Mouse (Mus musculus): ENCODE measurements around the gene Faap100. TPM values are rescaled to one million over a fixed set of nuclear protein-coding genes. Genes with fewer than 3 reads are reported as not detected.

The Faap100 gene
- polyA plus RNA-seq, 1 experiment from 2014 or later, result 9.7 TPM

DNA sequence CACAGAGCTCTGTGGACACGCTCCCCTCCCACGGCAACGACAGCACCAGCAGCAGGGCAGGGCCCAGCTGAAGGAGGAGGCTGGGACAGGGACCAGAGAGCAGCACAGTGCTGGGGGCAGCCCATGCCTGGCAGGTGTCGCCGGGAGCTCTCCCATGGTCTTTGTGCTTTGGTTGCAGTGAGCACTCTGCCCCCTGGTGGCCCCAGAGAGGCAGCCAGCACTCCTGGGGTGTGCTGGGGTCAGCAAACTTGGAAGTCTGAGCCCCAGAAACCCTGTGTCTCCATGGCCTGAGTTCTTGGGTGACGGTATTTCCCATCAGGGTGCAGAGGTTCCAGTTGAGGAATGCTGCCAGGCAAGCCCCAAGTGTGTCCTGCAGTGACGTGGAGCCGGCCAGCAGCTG is 8.9 kb downstream of the Faap100 start:
- peak; percentile 63 for ATAC-seq
- no peak overlapping the region for H3K9ac ChIP-seq (ENCODE audit: low read depth, low read length)
- peak; percentile 91 for TF ChIP-seq CTCF (IDR thresholded peaks at IDR 0.05; ENCODE audit: low read depth)
- H3K4me1 ChIP-seq (replicated peaks; ENCODE audit: control insufficient read depth, insufficient read depth, low read length), result no peaks in the 10 kb centered on the region
- H3K4me2 ChIP-seq (replicated peaks; ENCODE audit: low read depth), result no peak overlapping the region
- WGBS, result 32% methylated on average over 8 of the region's 8 CpGs
- no peaks in the 10 kb centered on the region for H3K27me3 ChIP-seq (replicated peaks; ENCODE audit: control insufficient read depth, insufficient read depth, low read length)
- peaks cover 40% of the 10 kb centered on the region for H3K36me3 ChIP-seq (ENCODE audit: control insufficient read depth, insufficient read depth)
- no peaks in the 10 kb centered on the region for H3K9me3 ChIP-seq (ENCODE audit: control insufficient read depth)
- no peak overlapping the region for H3K4me3 ChIP-seq (ENCODE audit: low read depth, low read length)
- H3K27ac ChIP-seq (ENCODE audit: low read depth, low read length), result no peak overlapping the region

DNA sequence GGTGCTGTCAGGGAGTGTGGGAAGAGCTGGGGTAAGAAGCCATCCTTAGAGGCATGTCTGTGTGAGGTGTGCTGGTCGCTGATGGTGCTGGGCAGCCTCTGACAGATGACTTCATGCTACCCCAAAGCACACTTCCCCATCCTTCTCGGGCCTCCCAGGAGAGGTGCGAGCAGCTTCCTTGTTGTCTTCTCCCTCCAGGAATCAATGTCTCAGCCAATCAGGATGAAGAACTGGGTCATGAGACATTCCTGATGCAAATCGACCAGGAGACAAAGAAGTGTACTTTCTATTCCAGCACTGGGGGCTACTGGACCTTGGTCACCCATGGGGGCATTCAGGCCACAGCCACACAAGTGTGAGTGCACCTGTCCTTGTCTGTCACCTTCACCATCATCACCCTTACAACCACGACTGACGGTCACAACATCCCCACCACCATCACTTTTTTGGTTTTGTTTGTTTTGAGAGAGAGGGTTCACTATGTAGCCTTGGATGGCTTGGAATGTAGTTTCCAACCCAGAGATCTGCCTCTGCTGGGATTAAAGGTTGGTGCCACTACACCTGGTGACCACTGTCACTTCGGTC is 12.0 kb downstream of the Faap100 start:
- no peak for TF ChIP-seq CTCF (IDR thresholded peaks at IDR 0.05; ENCODE audit: low read depth)
- Histone ChIP-seq H3K9me3 (ENCODE audit: control insufficient read depth) (no peaks in the 10 kb centered on the region), H3K4me2 (replicated peaks; ENCODE audit: low read depth) (no peak overlapping the region), H3K4me3 (ENCODE audit: low read depth, low read length) (no peak overlapping the region), H3K9ac (ENCODE audit: low read depth, low read length) (no peak overlapping the region), H3K36me3 (ENCODE audit: control insufficient read depth, insufficient read depth) (peaks cover 12% of the 10 kb centered on the region; the same call in 1 of the 2 replicates), H3K27me3 (replicated peaks; ENCODE audit: control insufficient read depth, insufficient read depth, low read length) (no peaks in the 10 kb centered on the region), H3K27ac (ENCODE audit: low read depth, low read length) (no peak overlapping the region), H3K4me1 (replicated peaks; ENCODE audit: control insufficient read depth, insufficient read depth, low read length) (no peaks in the 10 kb centered on the region)
- 32% methylated on average over 7 of the region's 7 CpGs for WGBS
- no peak for ATAC-seq

DNA sequence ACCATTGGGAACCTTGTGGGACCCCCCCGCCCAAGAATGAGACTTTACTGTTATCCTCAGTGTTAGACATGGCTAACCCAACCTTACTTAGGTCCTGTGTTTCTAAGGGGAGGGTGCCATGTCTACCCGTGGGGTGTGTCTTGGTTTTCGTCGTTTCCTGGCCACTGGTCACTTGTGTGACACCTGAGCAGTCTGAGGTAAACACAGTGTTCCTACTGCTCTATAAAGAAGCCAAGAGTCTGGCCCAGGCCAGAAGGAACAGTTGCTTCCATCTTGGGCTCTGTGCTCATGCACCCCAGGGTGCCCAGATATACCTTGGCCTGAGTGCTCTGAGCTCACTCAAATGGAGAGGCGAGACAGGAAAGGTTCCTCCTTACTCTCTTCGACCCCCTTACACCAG is 15.7 kb downstream of the Faap100 start:
- no peak for TF ChIP-seq CTCF (IDR thresholded peaks at IDR 0.05; ENCODE audit: low read depth)
- no peak overlapping the region for H3K4me2 ChIP-seq (replicated peaks; ENCODE audit: low read depth)
- ATAC-seq, result no peak
- no peak overlapping the region for H3K9ac ChIP-seq (ENCODE audit: low read depth, low read length)
- no peak overlapping the region for H3K27ac ChIP-seq (ENCODE audit: low read depth, low read length)
- 80% methylated on average over 6 of the region's 6 CpGs for WGBS
- no peaks in the 10 kb centered on the region for H3K9me3 ChIP-seq (ENCODE audit: control insufficient read depth)
- H3K27me3 ChIP-seq (replicated peaks; ENCODE audit: control insufficient read depth, insufficient read depth, low read length), result no peaks in the 10 kb centered on the region
- no peaks in the 10 kb centered on the region for H3K4me1 ChIP-seq (replicated peaks; ENCODE audit: control insufficient read depth, insufficient read depth, low read length)
- no peaks in the 10 kb centered on the region for H3K36me3 ChIP-seq (ENCODE audit: control insufficient read depth, insufficient read depth)
- H3K4me3 ChIP-seq (ENCODE audit: low read depth, low read length), result no peak overlapping the region

DNA sequence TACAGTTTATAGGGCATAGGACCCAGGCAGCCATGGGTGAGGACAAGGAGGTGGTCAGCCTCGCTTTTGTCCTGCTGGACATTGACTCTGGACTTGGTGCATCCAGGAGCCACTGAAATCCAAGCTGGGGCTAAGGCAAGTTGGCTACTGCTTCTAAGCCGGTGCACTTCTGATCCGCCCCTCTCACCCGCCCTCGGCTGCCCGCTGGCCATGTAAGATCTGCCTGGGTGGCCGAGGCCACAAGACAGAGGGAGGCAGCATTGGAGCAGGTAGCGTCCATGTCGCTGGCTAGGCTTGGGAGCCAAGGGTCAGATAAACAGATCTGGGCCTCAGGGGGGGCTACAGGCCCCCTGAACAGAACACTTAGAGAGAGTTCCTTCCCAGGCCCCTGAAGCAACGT is 17.3 kb downstream of the Faap100 start, which contains the start of gene Fscn2:
Gene Fscn2 (plus strand): TSS at position 240 of the 400 bp plus-strand sequence.
- Histone ChIP-seq H3K9ac (ENCODE audit: low read depth, low read length) (no peak within 1 kb of the TSS), H3K27ac (ENCODE audit: low read depth, low read length) (no peak within 1 kb of the TSS), H3K4me3 (ENCODE audit: low read depth, low read length) (no peak within 1 kb of the TSS), H3K9me3 (ENCODE audit: control insufficient read depth) (no peaks in the 10 kb centered on the region), H3K27me3 (replicated peaks; ENCODE audit: control insufficient read depth, insufficient read depth, low read length) (no peaks in the 10 kb centered on the region), H3K4me1 (replicated peaks; ENCODE audit: control insufficient read depth, insufficient read depth, low read length) (no peaks in the 10 kb centered on the region), H3K4me2 (replicated peaks; ENCODE audit: low read depth) (no peak within 1 kb of the TSS), H3K36me3 (ENCODE audit: control insufficient read depth, insufficient read depth) (no peaks in the 10 kb centered on the region)
- ATAC-seq, result no peak
- 79% methylated on average over 10 of the region's 10 CpGs for whole genome bisulfite sequencing
- TF ChIP-seq CTCF (IDR thresholded peaks at IDR 0.05; ENCODE audit: low read depth), result no peak

DNA sequence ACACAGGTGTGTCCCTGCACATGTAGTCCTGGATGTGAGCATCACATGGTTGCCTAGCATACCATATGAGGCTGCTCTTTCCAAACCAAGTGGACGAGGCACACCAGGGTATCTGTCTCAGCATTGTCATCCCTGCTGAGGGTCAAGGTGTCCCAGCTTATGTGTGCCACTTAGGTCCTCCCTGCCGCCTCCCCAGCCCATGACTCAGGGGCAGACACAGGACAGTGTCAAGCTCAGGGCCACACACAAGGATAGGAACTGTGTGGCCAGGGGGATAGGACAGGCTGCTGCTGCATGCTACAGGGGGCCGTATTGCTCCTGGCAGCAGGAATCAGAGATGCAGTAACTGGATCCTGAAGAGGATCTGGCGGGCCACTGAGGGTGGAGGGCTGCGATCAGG is 17.8 kb downstream of the Faap100 start:
- no peaks in the 10 kb centered on the region for H3K9me3 ChIP-seq (ENCODE audit: control insufficient read depth)

DNA sequence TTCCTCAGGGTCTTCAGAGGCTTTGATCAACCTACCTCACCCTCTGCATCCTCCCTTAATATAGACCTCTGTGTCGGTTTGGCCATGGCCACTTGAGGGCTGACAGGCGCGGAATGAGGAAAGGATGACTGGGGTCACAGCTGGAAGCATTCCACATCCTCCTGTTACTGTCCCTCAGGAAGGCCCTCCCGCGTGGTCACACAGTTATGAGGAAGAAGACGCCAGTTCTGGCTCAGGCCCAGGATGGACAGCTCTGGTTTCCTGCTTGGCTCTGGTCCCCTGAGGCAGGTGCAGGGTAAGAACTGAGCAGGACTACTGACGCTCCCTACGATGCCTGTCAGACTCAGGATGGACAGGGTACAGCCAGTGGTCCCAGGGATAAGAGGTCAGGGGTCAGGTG is 18.5 kb downstream of the Faap100 start:
- H3K4me1 ChIP-seq (replicated peaks; ENCODE audit: control insufficient read depth, insufficient read depth, low read length), result no peaks in the 10 kb centered on the region
- H3K4me3 ChIP-seq (ENCODE audit: low read depth, low read length), result no peak overlapping the region
- no peak for ATAC-seq
- WGBS, result 45% methylated on average over 8 of the region's 8 CpGs
- no peak overlapping the region for H3K9ac ChIP-seq (ENCODE audit: low read depth, low read length)
- no peak overlapping the region for H3K4me2 ChIP-seq (replicated peaks; ENCODE audit: low read depth)
- H3K36me3 ChIP-seq (ENCODE audit: control insufficient read depth, insufficient read depth), result no peaks in the 10 kb centered on the region
- H3K9me3 ChIP-seq (ENCODE audit: control insufficient read depth), result no peaks in the 10 kb centered on the region
- no peak overlapping the region for H3K27ac ChIP-seq (ENCODE audit: low read depth, low read length)
- TF ChIP-seq CTCF (IDR thresholded peaks at IDR 0.05; ENCODE audit: low read depth), result no peak
- H3K27me3 ChIP-seq (replicated peaks; ENCODE audit: control insufficient read depth, insufficient read depth, low read length), result no peaks in the 10 kb centered on the region

More for the DNA sequence above, 17.8 kb downstream of the Faap100 start:
- Histone ChIP-seq H3K4me3 (ENCODE audit: low read depth, low read length) (no peak overlapping the region), H3K4me2 (replicated peaks; ENCODE audit: low read depth) (no peak overlapping the region), H3K27me3 (replicated peaks; ENCODE audit: control insufficient read depth, insufficient read depth, low read length) (no peaks in the 10 kb centered on the region), H3K9ac (ENCODE audit: low read depth, low read length) (no peak overlapping the region), H3K4me1 (replicated peaks; ENCODE audit: control insufficient read depth, insufficient read depth, low read length) (no peaks in the 10 kb centered on the region), H3K27ac (ENCODE audit: low read depth, low read length) (no peak overlapping the region), H3K36me3 (ENCODE audit: control insufficient read depth, insufficient read depth) (no peaks in the 10 kb centered on the region)
- no peak for ATAC-seq
- 83% methylated on average over 5 of the region's 5 CpGs for WGBS
- no peak for TF ChIP-seq CTCF (IDR thresholded peaks at IDR 0.05; ENCODE audit: low read depth)

DNA sequence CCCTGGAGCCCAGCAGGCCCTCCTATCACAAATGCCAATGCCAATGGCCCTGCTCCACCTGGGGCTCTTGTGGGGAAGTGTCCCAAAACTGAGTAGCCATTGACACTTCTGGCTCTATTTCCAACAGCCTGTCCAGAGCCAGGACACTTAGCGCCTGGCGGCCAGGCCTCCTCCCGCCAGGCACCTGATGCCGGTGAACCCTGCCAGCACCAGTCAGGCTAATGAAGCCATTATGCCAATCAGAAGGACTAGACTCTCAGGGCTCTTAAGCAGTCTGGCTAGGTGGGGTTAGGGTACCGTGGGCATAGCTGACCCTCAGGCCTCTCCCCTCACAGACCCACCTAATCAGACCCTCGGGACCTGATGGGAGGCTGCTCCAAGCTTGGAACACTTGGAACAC is 19.2 kb downstream of the Faap100 start:
- Histone ChIP-seq H3K27ac (ENCODE audit: low read depth, low read length) (no peak overlapping the region), H3K4me1 (replicated peaks; ENCODE audit: control insufficient read depth, insufficient read depth, low read length) (no peaks in the 10 kb centered on the region), H3K4me3 (ENCODE audit: low read depth, low read length) (no peak overlapping the region), H3K27me3 (replicated peaks; ENCODE audit: control insufficient read depth, insufficient read depth, low read length) (no peaks in the 10 kb centered on the region), H3K9me3 (ENCODE audit: control insufficient read depth) (no peaks in the 10 kb centered on the region), H3K9ac (ENCODE audit: low read depth, low read length) (no peak overlapping the region), H3K4me2 (replicated peaks; ENCODE audit: low read depth) (no peak overlapping the region), H3K36me3 (ENCODE audit: control insufficient read depth, insufficient read depth) (no peaks in the 10 kb centered on the region)
- WGBS, result 90% methylated on average over 6 of the region's 6 CpGs
- no peak for ATAC-seq
- no peak for TF ChIP-seq CTCF (IDR thresholded peaks at IDR 0.05; ENCODE audit: low read depth)

Data from intestine, postnatal 0 days (tissue).